Mouse (Mus musculus): ENCODE measurements at regions not wholly inside any gene's neighbourhood (a gene's known extent, or its start where the extent isn't known, plus 50 kb on each side); places are given as distances from the start of the nearest gene placed in this dataset.

DNA sequence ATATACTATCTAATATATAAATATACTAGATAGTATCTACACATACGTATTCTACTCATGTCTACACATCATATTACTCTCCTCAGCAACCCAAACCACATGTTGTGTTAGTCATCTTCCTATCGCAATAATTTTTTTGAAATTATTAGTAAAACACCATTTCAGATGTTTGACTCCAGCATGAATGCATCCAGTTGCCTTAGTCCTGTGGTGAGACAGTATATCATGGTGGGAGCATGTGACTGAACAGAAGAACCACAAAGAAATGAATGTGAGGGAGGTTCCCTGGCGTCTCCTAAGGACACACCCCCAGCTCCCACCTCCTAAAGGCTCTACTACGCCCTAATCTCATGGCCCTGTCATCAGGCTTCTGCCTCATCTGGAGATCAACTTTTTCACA lies 143.5 kb upstream of the Serp2 start:
- TF ChIP-seq CTCF (IDR thresholded peaks at IDR 0.05; ENCODE audit: low read depth) (no peak), EP300 (IDR thresholded peaks at IDR 0.05; ENCODE audit: low read depth) (no peak)
